Mouse (Mus musculus) liver, postnatal 0 days (tissue): ENCODE measurements around the gene Lypd6b.

Experiments used
- CTCF ChIP-seq: sonication (generic); IDR thresholded peaks from 2 replicates; pipeline ENCODE4 v1.5.1; 2016; ENCODE audit warnings: antibody characterized with exemption, low read depth
- EP300 ChIP-seq: IDR thresholded peaks from 2 replicates; pipeline ENCODE4 v1.6.1; 2016; ENCODE audit warnings: antibody characterized with exemption, low read depth, mild to moderate bottlenecking

- TF ChIP-seq CTCF (no peak), EP300 (no peak)
Observed at GRCm38 (mm10) chr2:49771172-49771571, 16.3 kb upstream of the Lypd6b start.
